Mouse (Mus musculus): Measurements from ENCODE around the gene Gm17018.

Gm17018 gene

DNA sequence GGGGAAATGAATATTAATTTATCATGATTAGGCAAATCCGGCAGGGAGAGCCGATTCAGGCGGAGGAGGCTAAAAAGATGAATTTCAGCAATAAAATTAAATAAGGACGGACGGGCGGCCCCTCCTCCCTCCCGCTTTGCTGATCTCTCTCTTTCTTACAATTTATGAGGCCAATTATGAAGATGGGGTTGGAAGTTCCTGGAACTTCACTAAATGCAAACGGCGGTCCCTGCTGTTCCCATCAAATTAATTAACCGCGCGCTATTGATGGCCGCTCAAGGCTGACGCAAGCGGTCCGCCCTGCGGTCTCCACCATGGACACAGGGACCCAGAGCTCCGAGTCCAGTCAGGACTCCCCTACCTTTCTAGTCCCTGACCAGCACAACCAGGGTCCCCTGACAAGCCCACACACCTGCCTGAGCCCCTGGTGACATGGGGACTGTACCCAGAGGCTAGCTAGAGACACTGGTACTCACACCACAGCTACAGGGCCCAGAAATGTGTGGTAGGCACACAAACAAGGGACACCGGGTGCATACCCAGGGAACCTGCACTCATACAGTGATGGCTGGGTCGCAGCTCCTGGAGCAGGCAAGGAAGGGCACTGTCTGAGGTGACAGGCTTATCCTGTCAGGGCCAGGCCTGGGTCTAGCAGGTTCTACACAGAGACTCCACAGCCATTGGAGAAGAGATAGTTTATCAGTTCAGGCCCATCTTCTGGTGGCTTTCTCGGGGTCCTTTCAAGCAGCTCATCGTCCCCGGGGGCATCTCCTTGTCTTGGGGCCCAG lies 11.1 kb upstream of the Gm17018 start:
- no peak for DNase-seq (ENCODE audit: low read depth, low spot score)

DNA sequence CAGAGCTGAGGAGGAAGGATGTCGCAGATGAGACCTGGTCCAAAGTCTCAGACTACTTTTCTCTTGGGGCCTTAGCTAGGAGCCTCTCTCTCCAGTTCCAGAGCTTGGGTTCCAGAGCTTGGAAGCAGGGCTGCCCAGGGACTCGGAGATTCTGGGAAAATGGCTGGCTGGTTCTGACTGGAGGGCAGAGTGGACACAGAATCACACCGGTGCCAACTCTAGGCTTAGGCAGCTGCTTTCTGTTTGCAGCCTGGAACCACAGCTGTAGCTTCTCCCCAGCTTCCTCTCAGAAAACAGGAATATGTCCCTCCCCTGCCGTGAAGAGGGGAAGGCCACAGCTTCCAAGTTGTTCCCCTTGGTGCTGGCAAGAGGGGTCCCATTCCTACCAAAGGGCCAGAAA lies 10.5 kb upstream of the Gm17018 start:
- no peak for DNase-seq (ENCODE audit: low read depth, low spot score)

DNA sequence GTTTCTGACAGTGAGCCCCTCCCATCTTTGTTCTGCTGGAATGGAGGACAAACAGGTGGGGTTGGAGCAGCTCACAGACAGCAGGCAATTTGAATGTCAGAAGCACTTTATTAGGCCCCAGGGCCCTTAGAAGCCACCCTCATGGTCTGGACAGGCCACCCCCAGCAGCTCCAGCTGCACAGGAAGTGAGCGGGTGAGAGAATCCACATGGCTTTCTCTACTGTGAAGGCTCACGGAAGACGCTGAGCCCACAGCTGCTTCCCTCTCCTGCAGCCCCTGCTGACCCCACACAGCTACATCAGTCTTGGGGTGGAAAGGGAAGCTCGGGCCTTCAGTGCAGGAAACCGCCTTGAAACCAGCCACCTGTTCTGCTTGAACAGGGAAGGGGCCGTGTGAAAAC lies 8.2 kb upstream of the Gm17018 start:
- no peak for DNase-seq (ENCODE audit: low read depth, low spot score)

DNA sequence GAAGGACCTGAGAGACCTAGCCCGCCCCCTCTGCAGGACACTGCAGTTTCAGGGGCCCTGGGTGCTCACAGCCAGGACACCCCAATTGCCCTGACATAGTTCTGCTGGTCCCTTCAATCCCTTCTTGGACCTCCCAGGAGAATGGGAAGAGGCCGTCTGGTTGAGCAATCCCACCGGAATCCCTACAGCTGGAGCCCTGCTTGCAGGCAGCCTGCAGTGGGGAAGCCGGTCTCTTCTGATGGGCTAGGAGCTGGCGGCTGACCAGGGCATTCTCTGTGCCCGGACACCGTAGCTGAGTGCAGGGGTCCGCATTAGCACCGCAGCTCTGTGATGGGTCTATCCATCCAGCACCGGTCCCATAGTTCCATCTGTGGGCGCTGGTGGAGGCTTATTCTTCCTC lies 6.3 kb upstream of the Gm17018 start:
- no peak for DNase-seq (ENCODE audit: low read depth, low spot score)

- DNase-seq (ENCODE audit: low read depth, low spot score): no peak
Observed at GRCm38 (mm10) chr19:45565925-45566715, 5.7 kb downstream of the Gm17018 start.

GRCm38 (mm10) chr19:45567367-45567766 lies 7.0 kb downstream of the Gm17018 start:
- no peak for DNase-seq (ENCODE audit: low read depth, low spot score)

GRCm38 (mm10) chr19:45573033-45573432 lies 12.6 kb downstream of the Gm17018 start:
- no peak for DNase-seq (ENCODE audit: low read depth, low spot score)

- DNase-seq (ENCODE audit: low read depth, low spot score): peak; percentile 76
Observed at GRCm38 (mm10) chr19:45573861-45574267, 13.4 kb downstream of the Gm17018 start.

DNA sequence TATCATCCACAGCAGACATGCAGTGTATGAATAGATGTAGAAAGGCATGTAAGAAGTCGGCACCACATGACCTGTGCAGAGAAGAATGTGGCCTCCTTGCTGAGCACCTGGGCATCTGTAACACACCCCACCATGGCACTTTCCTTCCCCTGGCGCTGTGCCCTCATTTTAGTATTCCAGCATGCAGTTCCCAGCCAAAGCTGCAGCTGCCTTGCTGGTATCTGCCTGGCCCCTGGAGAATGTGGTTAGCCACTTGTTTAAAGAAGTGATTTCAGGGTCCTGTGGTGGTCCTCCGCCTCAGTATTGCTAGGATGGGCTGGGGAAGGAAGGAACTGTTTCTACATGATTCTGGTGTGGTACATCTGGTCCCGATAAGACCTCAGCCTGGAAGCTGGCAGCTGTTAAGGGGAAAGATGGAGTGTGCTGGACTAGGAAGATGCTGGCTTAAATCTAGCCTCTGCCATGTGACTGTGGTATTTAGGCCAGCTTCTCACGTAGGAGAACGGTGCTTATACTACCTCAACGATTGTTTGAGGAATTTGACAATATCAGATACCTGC lies 14.0 kb downstream of the Gm17018 start:
- DNase-seq (ENCODE audit: low read depth, low spot score): no peak

GRCm38 (mm10) chr19:45574941-45575631 lies 14.7 kb downstream of the Gm17018 start:
- no peak for DNase-seq (ENCODE audit: low read depth, low spot score)

GRCm38 (mm10) chr19:45575632-45576001 lies 15.2 kb downstream of the Gm17018 start:
- no peak for DNase-seq (ENCODE audit: low read depth, low spot score)

DNA sequence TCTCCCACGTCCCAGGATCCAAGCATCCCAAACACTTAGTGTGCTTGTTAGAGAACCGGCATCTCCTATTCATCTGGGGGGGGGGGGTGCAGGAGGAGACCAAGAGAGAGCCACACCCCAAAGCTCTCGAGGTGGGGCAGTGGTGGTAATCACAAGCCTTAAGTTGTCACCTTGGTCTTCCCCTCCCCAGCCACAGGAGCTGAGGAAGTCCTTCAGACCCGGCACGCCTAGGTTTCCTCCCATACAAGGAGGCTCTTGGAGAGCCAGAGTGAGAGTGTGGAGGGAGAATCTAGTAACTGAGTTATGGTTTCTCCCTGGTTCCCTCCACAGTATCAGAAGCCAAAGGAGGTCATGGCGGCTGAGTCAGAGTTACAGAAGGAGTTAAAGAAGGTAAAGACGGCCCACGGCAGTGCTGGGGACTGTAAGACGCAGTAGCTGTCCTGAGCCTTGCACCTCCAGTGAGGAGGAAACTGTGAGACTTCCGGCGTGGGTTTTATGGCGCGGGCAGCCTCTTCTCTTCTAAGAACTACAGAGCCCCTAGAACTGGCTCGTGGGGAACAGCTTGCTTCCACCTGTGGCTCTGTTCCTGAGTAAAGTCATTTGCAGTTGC lies 16.8 kb downstream of the Gm17018 start:
- no peak for DNase-seq (ENCODE audit: low read depth, low spot score)

- peak; percentile 70 for DNase-seq (ENCODE audit: low read depth, low spot score)
Observed at GRCm38 (mm10) chr19:45578976-45579375, 18.6 kb downstream of the Gm17018 start.

DNA sequence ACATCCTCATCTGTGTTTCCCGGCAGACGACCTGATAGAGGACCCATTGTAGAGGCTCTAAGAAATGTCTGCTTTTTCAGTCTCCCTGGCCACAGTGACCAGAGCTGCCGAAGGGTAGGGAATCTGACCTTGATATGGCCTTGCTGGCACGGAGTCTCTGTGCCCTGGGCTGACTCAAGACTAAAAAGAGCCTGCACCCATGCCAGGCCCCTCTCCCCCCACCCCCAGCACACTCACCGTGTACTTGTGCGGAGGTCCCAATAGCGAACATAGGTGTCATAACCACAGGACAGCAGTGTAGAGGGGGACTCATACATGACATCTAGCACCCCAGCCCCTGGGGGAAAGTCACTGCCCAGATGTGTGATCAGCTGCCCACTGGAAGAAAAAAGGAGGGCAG lies 19.0 kb downstream of the Gm17018 start:
- no peak for DNase-seq (ENCODE audit: low read depth, low spot score)

GRCm38 (mm10) chr19:45580235-45580634 lies 19.8 kb downstream of the Gm17018 start:
- no peak for DNase-seq (ENCODE audit: low read depth, low spot score)

GRCm38 (mm10) chr19:45581257-45581656 lies 20.8 kb downstream of the Gm17018 start:
- DNase-seq (ENCODE audit: low read depth, low spot score): peak; percentile 84

DNA sequence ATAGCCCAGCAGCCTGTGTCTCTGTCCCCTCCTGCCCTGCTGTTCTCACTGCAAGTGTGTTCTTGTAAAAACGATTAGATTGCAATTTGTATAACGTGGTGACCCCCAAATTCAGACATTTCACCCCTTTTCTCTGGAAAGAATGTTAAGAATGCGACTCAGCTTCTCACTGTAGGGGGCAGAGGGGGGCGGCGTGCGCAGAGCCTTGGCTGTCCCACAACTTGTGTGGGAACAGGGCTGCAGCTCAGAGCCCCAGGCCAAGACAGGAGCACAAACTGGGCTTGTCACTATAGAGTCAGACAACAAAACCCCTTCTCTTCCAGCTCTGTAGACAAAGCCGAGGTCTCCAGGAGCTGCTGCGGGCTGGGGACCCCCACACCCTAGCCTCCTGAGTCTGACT lies 21.7 kb downstream of the Gm17018 start:
- DNase-seq (ENCODE audit: low read depth, low spot score): peak; percentile 25

DNA sequence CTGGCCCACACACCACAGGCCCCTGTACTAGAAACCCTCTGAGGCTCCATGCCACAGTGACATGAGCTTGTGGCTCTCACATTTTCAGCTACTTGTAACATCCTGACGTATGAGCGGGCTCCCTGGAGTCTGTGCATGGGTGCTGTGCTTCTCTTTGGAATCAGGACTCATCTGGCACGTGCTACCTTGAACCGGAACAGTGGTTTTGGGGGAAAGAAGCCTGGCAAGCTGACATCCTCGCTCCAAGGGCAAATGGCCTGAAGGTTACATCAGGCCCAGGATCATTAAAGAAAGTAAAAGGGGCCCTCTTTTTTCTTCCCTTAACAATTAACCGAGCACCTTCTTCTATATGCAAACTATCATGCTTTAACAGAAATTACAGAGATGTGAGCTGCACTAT lies 22.7 kb downstream of the Gm17018 start:
- no peak for DNase-seq (ENCODE audit: low read depth, low spot score)

DNA sequence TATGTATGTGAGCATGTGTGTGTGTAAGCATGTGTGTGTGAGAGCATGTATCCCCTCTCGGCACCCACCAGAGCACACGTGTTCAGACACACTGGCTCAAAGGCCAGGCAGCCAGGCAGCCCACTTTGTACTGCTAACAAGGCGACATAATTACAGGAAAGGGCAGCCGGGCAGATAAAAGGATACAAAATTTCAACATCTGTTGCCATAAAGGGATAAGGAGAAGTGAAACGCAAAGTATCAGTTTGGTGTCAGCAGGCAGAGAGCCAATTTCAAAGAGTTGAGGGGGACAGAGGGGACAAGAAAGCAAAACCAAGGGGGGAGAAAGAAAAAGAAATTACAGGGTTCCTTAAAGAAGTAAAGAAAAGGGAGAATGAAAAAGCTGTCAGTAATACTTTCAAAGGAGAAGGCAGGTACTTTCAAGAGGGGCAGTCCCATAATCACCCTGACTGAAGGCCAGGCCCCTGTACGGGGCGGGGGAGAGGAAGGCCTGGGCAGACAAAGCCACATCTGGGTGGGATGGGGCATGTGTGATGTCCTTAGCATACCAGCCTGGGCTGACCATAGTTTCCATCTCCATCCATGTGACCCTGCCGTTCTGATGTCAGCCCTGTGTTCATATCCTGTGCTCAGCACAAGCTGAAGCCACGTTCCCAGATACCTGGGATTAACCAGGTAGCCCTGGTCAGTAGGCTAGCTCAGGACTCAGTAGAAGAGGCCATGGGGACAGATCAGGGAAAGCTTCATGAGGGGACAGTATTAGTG lies 24.6 kb downstream of the Gm17018 start:
- no peak for DNase-seq (ENCODE audit: low read depth, low spot score)

- no peak for DNase-seq (ENCODE audit: low read depth, low spot score)
Observed at GRCm38 (mm10) chr19:45586850-45587249, 26.4 kb downstream of the Gm17018 start.

Measured in R1 (cell line).